Comparison of ENCODE assay signal across 15 mouse cellular contexts in genomic region chr11:54115301-54115700, GRCm38 (mm10). TPM values are rescaled to one million over a fixed set of nuclear protein-coding genes. Genes with fewer than 3 reads are reported as not detected.
"Had no signal": no experiment of that assay in that cellular context is flagged by ENCODE, and none has a peak within 500 bp of the region (broad histone marks: within the 10 kb centered on the region; RNA-seq: fewer than 3 reads in every experiment).

No protein-coding gene starts in this region.

- H3K9ac ChIP-seq: limb, embryonic 15.5 days; liver, embryonic 12.5 days; lung, embryonic 14.5 days; neural tube, embryonic 15.5 days had no signal

- DNase-seq: layer of hippocampus, adult 9-11 months; layer of hippocampus, postnatal 36 days; lung, embryonic 14.5 days; lung, postnatal 10 days; midbrain, embryonic 14.5 days; right cerebral cortex, postnatal 4 days; spleen, adult 18-20 months; thymus, adult 18-20 months; thymus, postnatal 14 days had no signal

- H3K27me3 ChIP-seq: neural tube, embryonic 15.5 days had no signal

- H3K9me3 ChIP-seq: limb, embryonic 15.5 days; liver, embryonic 12.5 days; midbrain, embryonic 10.5 days; neural tube, embryonic 15.5 days had no signal

- H3K4me3 ChIP-seq: limb, embryonic 15.5 days; liver, embryonic 12.5 days; midbrain, embryonic 10.5 days; myocyte; neural tube, embryonic 15.5 days had no signal

- H3K27ac ChIP-seq: limb, embryonic 15.5 days; liver, embryonic 12.5 days; midbrain, embryonic 10.5 days; neural tube, embryonic 15.5 days had no signal

- ATAC-seq: liver, embryonic 12.5 days had no signal

- H3K36me3 ChIP-seq: liver, embryonic 12.5 days had no signal

- H3K4me2 ChIP-seq: limb, embryonic 15.5 days; liver, embryonic 12.5 days; lung, embryonic 14.5 days; neural tube, embryonic 15.5 days had no signal

RNA-seq across cellular contexts. Expression of gene P4ha2, which starts 15.4 kb away (rescaled TPM):
- total RNA-seq: megakaryocyte, adult 5-6 weeks had no signal
